Mouse (Mus musculus) T-helper 17 cell (primary cell): ENCODE data around the gene Auts2.

Experiments
- in situ Hi-C, 2 experiments: fragments of 300-600 bp; cut with MboI, MseI; formaldehyde crosslinking; loops; 1 replicate in 1 of 2; 2 replicates in 1 of 2; pipeline ENCODE4 v1.15.1; 2025; ENCODE audit warnings: high pct_unique_total_duplicates in 2 of 2

Auts2 gene

DNA sequence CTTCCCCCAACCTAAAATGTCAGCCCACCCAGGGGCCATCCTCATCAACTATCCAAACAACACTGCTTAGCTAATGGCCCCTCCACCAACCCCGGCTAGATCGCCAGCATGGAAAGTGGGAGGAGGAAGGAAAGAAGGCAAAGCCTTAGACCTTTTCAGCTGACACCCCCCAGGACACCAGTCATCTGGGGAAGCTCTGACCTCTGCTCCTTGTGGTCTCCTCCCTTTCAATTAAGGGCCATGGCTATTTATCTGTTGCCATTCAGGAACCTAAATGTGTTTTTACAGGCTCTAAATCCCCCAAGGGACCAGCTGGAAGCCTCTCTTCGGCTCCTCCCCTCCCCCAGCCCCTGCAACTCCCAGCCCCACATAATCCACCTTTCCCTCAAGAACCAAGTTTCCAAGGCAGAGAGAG is 42.3 kb downstream of the Auts2 start:
- in situ Hi-C loops = no loop called here

DNA sequence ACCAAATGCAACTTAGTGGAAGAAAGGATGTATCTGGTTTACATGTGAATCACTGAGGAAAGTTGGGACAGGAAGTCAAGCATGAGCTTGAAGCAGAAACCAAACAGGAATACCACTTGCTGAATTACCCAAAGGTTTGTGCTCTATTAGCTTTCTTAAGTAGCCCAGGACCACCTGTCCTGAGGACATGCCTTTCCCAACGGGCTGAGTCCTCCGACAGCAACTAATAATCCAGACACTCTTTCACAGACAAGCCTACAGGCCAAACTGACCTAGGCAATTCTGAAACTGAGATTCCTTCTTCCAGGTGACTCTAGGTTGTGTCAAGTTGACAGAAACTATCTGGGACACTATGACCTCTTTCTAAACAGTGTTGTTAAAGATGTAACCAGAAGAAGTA is 44.2 kb downstream of the Auts2 start:
- in situ Hi-C loops = no loop called here

DNA sequence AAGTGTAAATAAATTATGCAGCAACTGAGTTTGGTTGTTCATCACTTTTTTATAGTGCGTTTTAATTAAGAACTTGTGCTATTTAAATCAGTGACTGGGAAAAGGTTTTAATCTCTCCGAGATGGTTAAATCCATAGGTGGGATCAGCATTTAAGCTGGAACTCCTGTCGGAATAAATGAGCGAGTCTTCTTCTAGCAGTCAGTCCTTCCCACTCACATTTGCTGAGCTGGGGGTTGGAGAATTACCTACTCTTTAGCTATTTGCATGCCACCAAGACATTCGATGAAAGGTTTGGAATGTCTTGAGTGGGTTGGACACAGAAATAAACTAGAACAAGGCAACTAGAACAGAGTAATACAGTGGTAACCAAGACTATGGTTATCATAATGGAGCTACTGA is 45.1 kb downstream of the Auts2 start:
- in situ Hi-C loops = no loop called here

- in situ Hi-C loops = no loop called here
These were observed 50.4 kb downstream of the Auts2 start for GRCm38 (mm10) chr5:132492793-132493192.

DNA sequence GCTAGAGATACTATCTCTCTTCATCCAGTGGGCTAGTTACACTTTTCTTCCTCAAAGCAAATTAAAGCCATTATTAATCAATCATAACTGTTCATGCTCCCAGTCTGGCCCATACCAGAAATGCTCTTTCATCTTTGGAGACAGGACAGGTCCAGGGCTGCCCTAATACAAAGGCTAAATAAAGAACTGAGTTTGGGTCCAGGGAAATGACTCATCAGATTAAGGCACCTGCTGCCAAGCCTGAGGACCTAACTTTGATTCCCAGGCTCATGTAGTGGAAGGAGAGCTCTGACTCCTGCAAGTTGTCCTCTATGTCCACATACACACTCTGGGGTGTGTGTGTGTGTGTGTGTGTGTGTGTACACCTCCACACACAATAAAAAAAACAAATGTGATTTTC is 51.1 kb downstream of the Auts2 start:
- in situ Hi-C loops = no loop called here

DNA sequence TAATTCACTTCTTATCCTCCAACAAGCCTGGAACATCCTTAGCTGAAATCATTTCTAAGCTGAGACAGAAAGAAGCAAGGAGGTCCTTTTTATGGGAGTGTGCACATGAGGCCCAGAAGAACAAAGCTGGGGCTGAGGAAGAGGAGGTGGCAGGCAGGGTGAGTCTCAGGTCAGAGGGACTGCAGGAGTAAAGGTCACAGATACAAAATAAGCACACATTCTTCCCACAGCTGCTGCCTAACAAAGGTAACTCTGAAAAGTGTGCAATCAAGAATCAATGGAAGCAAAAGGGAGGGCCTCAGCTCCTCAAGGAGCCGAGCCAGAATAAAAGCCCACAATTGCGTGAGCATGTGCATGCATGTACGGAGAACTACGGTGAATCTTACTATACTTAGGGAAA is 51.6 kb downstream of the Auts2 start:
- in situ Hi-C loops = no loop called here

DNA sequence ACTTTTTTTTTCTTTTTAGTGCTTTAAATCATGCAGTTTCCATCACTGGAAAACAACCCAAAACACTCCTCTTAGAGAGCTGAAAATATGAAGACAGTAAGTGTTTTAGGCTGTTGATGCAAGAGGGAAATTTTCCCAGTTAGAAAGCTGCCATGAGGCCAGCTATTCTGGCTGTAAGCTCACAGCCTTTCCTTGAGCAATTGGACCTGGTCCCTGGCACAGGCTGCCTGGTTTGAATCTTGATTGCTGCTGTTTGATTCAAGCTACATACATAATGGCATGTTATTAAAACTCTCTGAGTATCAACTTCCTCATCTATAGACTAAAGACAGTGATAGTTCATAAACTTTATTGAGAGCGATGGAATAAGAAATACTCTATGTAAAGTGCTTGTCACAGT is 52.8 kb downstream of the Auts2 start:
- in situ Hi-C loops = no loop called here

DNA sequence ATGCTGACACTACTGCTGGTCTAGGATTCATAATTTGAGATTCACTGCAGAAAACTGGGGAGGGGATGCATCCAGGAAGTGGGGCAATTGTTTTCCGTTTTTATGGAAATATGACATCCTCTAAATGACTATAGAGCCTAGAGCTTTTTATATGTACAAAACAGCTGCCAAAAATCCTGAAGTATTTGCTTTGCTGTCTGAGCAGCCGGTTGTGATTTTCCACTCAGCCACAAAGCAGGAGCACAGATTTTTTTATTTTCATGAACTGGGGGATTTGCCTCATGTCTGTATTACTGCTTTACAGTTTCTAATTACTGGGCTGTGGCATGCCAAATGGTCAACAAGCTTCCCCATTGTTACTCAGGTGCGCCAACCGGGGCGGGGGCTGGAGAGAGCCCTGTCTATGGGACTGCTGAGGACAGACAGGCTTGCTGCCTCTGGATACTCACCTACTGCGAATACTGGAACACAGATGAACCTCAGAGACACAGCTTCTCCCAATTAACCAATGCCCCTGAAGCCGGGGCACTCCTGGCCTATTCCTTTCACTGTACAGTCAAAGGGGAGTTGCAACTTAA is 53.3 kb downstream of the Auts2 start:
- in situ Hi-C loops = no loop called here

DNA sequence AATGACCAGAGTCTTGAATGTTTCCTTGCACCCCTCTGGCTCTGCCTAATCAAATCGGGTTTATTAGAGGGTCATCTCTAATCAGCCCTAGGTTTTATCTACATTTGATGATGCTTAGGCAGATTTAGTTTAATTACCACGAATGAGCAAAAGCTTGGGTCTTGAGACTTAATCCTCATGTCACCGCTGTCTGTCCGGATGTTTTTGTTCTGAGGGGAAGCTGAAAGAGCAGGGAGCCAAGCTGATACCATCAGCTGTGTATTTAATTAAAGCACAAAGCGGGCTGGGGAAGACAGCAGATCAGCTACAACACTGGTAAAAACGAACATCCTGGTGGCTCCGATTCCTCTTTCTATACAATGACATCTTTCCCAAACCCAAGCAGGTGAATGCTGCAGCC is 56.3 kb downstream of the Auts2 start:
- in situ Hi-C loops = no loop called here

GRCm38 (mm10) chr5:132485994-132486393 is 57.1 kb downstream of the Auts2 start:
- in situ Hi-C loops = no loop called here

GRCm38 (mm10) chr5:132485448-132485847 is 57.7 kb downstream of the Auts2 start:
- in situ Hi-C loops = no loop called here

DNA sequence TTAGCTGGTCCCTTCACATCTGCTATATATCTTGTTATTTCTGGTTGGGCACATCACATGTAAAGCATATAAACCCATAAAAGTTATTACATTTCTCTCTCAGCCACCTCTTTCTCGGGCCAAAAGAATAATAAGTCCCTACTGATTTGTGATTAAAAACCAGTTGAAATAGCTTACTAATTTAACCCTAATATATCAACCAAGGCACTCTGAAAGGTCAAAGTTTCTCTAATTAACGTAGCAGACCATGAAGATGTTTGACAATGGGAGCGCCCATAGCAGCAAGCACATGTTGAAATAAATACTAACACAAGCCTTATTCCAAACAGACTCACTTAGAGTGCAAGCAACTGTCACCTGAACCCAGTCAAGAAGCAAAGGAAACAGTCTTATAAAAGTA is 61.7 kb downstream of the Auts2 start:
- in situ Hi-C loops = no loop called here

- in situ Hi-C loops = no loop called here
These were observed 62.7 kb downstream of the Auts2 start for GRCm38 (mm10) chr5:132480461-132480860.

- in situ Hi-C loops = loop anchor here in 1 of 2 experiments (10.0 kb wide), 1 partner anchor 1375 kb away; no protein-coding TSS in a partner anchor
These were observed 63.8 kb downstream of the Auts2 start for GRCm38 (mm10) chr5:132479227-132479857.

DNA sequence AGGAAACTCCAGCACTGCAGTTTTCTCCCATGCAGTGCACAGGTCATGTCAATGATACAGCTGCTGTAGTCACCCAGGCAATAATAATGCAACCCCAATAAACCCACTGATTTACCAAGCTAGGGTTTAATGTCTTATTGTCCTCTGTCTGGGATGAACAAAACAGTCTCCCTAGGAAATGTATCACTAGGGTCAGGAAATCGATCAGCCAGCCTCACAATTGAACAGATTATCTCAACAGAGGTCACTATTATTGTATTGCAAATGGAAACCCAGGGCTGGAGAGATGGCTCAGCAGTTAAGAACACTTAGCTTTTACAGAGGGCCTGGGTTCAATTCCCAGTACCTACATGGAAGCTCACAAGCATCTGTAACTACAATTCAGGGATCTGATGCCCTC is 65.6 kb downstream of the Auts2 start:
- in situ Hi-C loops = loop anchor here in 1 of 2 experiments (10.0 kb wide), 1 partner anchor 1377 kb away; no protein-coding TSS in a partner anchor

DNA sequence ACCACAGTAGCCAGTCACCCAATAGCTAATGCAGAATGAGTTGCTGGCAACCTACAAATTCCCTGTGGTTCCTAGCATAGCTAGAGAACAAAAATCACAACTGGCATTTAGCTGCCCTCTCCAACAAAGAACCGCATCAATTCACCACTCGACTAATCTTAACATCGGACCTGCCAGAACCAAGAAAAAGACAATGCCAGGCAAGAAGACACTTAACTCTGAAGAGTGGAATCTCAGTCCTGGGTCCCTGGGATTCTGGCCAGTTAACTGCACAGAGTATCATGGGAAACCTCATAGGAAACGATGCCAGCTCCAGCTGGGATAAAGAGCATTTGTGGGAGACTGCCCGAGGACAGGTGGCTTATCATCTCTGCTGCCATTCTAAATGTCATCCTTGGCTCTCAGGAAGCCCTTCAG is 70.2 kb downstream of the Auts2 start:
- in situ Hi-C loops = loop anchor here in 1 of 2 experiments (10.0 kb wide), 1 partner anchor 1382 kb away; no protein-coding TSS in a partner anchor

- in situ Hi-C loops = loop anchor here in 1 of 2 experiments (10.0 kb wide), 1 partner anchor 1382 kb away; no protein-coding TSS in a partner anchor
These were observed 70.8 kb downstream of the Auts2 start for GRCm38 (mm10) chr5:132472184-132472829.

DNA sequence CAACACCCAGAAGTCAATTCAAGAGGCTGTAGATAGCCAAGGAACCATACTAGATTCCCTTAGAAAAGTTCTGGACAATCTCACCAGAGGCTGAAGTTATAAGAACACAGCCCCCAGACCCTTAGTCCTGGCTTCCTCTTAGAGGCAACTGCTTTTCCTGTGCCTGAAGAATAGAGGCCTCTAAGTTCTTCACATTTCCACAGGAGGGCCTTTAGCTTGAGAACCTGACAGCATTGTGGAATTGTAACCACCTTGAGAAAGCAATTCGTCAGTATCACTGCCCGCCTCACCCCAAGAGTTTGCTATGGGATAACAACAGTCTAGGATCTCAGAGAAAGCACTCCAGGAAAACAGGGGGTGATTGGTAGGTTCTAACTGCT is 75.8 kb downstream of the Auts2 start:
- in situ Hi-C loops = no loop called here

GRCm38 (mm10) chr5:132466427-132467363 is 76.4 kb downstream of the Auts2 start:
- in situ Hi-C loops = no loop called here

DNA sequence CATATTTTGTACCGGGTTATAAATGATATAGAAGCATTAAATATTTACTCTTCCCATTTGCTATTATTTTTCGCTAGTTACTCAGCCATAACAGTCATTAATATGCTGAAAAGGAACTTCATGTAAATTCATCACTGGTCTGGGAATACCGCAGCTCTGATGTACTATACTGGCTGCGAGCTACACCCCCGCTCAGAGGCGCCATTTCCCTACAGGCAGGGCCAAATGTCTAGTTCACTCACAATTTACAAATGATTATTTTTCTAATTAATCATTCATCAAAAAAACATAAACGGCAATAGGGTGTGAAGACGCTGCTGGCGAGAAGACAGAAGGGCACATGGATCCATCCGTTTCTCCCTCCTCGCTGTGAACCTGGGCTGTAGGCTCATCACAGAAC is 80.6 kb downstream of the Auts2 start:
- in situ Hi-C loops = no loop called here

DNA sequence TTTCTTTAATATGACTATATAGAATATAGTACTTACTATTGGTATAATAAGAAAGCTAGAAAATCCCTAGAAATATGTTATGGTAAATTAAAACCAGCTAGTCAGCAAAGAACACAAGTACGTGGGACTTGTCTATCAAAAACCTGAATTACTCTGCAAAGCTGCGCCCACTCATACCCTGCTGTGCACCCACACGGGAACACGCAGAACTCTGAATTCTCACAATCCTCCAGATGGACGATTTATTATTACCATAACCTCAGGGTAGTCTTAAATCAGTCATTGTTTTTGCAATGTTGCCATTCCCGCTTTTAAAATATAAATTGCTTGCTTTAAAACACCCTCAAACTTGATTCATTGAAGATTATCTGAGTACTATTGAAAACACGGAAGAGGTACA is 84.6 kb downstream of the Auts2 start:
- in situ Hi-C loops = no loop called here

DNA sequence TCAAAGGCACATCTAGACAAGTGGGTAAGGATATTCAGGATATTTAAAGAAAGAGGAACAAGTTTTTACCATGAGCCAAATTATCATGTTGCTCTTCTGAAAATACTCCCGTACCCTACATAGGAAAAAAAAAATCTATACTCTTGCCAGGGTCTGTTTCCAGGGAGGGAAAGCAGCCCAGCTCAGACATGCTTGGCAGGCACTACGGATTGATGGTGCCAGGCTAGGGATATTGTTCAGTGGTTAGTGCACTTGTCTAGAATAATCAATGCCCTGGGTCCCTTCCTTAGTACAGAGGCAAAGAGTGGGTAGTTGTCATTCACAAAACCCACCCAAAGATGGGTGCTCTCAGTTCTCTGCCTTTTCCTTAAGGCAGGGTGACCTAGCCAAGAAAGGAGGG is 90.8 kb downstream of the Auts2 start:
- in situ Hi-C loops = no loop called here
